Mouse (Mus musculus) erythroid progenitor cell, adult 5-6 weeks (primary cell): ENCODE data around the gene Anks1b. TPM values are rescaled to one million over a fixed set of nuclear protein-coding genes. Genes with fewer than 3 reads are reported as not detected.

Experiments used
- ATAC-seq: replicated peaks from 2 replicates; pipeline ENCODE4 v1.8.0; 2016; ENCODE audit warnings: moderate number of reproducible peaks, mild to moderate bottlenecking, moderate TSS enrichment, inconsistent platforms; ENCODE audit not compliant: poor library complexity, low FRiP score, severe bottlenecking
- total RNA-seq, 2 experiments: library from RNA; stranded (forward) in 1 of 2; stranded (reverse) in 1 of 2; fragments of 150-400 nt in 1 of 2; fragments of 186-747, 209-891 nt in 1 of 2; gene quantifications; 2 replicates each; pipeline versions ENCODE4 v1.2.3 to v1.2.4; 2015 to 2017; ENCODE audit warnings: low replicate concordance in 2 of 2

Anks1b gene
- total RNA-seq, 2 experiments from 2014 or later: not detected

DNA sequence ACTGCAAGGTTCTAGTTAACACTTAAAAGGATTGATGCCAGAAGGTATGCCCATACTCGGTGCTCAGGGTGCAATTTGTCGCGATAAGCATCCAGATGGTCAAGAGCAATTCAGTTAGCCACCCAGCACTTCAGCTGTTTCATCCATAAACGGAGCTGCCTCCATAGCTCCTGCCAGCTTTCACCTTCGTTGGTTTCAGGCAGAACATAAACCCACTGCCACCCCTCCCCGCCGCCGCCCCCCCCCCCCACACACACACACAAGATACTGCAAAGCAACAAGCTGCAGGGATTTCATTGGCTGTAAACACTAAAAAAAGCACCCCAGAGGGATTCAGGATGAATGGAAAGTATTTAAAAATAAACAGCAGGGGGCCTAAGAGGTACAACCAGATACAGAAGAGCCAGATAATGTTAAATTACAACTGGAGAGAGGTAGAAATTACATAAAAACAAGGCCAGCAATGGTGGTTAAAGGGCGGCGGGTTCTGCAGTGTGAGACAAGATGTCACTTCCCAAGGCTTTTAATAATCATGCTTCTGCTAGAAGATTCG lies 897.2 kb downstream of the Anks1b start:
- no peak for ATAC-seq

DNA sequence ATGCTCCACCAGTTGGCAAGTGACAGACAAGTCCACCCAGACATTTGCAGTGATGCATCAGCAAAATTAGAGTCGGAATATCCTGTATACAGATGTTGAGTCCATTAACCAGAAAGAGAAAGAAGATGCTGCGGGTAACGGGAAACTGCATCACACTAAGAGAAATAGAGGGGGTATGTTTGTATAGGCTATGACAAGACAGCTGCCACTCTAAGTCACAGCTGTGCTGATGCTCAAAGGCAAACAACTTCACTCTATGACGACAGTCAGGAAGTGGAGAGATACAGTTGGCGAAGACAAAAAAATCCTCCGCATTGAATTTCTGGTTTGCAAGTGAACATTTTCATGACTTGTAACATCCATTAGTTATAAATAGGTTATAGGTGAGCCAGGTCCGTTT lies 897.7 kb downstream of the Anks1b start:
- no peak for ATAC-seq

GRCm38 (mm10) chr10:90771471-90772226 lies 898.3 kb downstream of the Anks1b start:
- ATAC-seq: no peak

- no peak for ATAC-seq
These were observed 906.5 kb downstream of the Anks1b start for GRCm38 (mm10) chr10:90779561-90780400.

GRCm38 (mm10) chr10:90784981-90785650 lies 911.8 kb downstream of the Anks1b start:
- no peak for ATAC-seq

DNA sequence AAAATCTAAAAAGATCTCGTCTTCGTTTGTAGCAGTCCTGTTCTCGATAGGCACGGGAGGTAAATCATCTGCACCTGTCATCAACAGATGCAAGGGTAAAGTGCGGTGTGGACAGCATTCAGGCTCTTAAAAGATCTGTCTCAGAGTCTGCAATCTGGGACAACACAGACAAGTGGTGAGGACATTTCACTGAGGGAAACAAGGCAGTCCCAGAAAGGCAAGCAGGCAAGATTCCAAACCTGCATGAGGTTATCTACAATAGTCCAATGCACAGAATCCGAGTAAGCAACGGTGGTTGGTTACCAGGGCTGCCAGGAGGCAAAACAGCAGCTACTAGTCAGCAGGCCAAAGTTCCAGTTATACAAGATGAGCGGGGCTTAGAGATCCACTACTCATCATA lies 912.4 kb downstream of the Anks1b start:
- no peak for ATAC-seq

DNA sequence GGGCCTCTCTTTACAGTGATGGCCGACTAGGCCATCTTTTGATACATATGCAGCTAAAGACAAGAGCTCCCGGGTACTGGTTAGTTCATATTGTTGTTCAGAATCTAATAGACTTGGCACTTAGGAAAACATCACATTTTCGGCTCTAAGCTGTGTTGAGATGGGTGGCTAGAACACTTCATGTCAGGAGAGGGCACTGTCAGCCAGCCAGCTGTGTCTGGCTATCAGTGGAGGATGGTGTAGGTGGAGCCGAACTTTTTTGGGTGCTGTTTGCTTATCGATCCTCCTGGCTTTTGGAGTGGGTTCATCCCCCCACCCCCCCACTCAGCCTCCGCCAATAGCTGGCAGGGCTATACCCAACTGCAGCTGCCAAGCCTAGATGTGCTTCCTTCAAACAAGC lies 929.8 kb downstream of the Anks1b start:
- ATAC-seq: no peak

- ATAC-seq: no peak
These were observed 931.3 kb downstream of the Anks1b start for GRCm38 (mm10) chr10:90804602-90805095.

DNA sequence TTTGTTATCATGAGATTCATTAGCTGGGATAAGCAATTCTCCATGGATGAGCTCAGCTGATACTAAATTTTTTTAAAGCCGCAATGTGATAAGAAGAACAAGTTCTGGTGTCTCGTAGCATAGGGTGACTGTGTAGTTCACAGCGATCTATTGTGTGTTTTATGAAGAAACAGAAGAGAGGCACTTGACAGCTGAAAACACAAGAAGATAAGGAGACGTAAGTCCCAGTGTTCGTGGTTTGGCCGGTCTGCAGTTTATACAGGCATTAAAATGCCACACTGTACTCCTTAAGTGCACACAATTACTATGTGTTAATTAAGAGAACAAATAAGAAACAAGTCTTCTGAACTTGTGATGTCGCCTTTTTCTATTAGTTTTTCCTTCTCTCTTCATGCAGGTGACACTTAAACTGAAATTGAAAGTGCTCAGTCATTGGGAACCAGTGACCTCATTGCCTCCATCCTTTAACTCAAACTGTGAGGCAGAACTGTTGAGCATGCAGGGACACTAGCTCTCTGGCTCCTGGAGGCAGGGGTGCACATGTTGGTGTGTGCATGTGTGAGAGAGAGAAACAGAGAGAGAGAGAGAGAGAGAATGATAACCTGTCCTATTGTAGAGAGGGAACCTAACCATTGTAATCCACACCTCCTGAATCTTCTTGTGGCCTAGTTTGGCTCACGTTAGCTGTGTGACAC lies 935.5 kb downstream of the Anks1b start:
- no peak for ATAC-seq

DNA sequence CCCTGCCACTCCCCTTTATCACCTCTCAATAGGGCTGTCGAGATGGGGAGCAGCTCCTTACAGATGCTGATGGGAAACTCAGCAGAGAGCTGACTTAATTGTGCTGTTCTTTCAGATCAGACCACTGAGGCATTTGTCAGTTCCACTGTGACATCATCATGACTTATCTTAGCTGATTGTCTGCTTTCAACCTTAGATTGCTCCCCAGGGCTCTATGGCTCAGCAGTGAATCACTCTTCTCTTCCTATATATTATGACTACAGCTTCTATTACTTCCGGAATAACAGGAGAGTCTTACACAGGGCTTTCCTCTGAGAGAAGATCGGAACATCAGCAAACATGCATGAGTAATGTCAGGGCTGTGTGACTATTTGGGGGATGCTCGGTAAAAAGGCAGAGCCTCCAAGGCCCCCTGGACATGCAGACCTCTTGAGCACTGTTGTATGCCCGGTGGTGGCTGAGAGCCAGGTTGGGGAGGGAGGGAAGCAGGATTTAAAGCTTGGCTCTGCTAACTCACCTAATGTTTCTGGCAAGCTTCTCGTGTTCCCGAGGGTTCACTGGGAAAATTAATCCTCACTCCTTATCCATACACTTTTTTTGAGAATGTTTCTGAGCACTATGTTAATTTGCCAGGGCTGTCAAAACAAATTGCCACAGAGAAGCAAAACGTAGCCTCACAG lies 936.7 kb downstream of the Anks1b start:
- no peak for ATAC-seq

- ATAC-seq: no peak
These were observed 938.1 kb downstream of the Anks1b start for GRCm38 (mm10) chr10:90811446-90811845.

- no peak for ATAC-seq
These were observed 940.0 kb downstream of the Anks1b start for GRCm38 (mm10) chr10:90813326-90813725.

DNA sequence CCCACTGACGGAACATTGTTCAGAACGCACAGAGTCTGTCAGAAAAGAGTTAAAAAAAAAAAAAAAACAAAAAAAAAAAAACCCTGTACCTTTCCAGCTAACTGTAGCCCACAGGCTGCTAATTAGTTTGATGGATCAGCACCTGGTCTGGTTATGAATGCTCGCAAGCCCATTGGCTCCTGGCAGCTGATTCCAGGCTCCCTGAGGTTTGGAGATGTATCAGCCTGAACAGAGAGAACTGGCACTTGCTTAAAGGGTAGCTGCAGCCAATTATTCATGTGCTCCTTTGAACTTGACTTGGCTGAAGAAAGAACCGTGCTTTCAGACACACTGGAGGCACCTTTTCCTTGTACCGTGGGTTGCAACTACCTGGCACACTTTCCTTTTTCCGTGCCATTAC lies 941.1 kb downstream of the Anks1b start:
- ATAC-seq: no peak

DNA sequence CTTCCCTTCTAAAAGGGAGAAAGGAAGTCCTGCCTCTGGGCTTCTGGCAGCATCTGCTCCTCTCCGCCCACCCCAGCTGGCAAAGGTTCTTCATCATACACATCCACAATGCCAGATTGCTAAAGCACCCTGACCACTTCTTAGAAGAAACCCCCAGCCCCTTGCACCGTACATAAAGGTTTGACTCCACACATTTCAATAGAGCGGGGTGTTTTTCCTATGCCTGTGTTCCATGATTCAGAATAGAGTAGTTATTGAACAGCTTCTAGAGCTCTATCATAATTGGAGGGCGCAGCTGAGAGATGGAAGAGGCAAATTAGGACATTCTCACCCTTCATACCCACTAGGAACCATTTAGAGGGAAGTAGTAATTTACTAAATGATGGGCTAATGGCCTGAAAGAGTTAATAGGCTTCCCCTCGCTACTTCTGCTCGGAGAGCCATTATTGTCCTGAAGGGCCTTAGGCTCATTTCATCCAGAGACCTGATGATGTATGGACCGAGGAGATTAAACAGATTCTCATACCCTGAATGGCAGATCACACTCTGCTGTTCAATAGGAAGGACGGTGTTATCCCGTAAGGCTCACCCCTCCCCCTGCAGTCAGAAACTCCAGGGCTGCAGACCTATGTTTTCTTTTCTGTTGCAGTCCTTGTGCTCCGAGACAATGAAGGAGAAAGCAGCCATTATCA lies 945.1 kb downstream of the Anks1b start:
- ATAC-seq: no peak

DNA sequence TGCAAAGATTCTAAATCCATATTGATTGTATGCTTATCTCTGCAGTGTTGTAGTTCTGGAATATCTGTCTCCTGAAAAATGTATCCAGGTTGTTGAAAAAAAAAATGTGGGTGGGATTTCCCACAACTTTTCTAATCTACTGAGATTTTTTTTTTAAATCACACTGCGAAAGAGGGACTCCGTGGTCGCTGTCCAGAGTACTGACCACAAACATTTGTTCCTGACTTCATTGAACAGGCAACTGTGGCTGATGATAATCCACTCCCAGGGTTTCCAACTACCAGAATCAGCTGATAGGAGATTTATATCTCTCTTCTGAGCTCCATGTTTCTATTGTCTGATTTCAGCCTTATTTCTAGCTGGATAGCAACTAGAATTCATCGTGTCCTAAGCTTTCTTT lies 950.1 kb downstream of the Anks1b start:
- no peak for ATAC-seq

GRCm38 (mm10) chr10:90824692-90825091 lies 951.4 kb downstream of the Anks1b start:
- no peak for ATAC-seq

GRCm38 (mm10) chr10:90826939-90827338 lies 953.6 kb downstream of the Anks1b start:
- ATAC-seq: no peak

DNA sequence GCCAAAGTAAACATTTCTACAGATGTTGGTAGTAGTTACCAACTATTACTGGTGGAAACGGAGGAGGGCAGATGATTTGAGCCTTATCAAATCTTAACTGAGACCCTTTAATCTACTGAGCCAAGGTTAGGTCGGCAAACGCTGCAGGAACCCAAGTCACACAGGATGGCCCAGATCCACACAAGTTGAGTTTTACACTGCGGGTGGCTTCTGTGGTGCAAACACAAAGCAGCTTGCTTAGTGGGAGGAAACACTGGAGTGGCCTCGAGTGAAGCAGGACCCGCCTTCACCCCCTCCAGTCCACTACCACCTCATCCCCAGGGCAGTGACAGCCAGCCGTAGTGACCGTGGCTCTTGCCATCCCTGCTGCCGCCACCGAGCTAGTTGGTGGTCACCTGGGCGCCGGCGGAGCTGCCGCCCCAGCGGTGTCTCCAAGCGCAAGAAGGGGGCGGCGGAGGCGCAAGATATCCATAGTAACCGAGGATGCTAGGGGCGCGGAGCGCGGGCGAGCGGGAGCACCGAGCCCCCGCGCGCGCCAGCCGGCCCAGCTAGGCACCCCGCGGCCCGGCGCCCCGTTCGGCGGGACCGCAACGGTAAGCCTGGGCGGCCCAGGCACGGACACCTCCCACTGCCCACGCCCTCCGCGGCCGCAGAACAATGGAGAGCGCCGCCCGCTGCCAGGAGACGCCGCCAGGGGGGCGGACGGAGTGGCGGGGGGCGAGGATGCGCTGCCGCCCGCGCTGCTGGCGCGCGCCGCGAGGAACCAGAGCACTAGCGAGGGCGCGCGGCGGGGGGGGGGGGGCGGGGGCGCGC lies 955.5 kb downstream of the Anks1b start:
- no peak for ATAC-seq
